Mouse (Mus musculus): ENCODE data around the gene Olfr70.

Gene Olfr70

DNA sequence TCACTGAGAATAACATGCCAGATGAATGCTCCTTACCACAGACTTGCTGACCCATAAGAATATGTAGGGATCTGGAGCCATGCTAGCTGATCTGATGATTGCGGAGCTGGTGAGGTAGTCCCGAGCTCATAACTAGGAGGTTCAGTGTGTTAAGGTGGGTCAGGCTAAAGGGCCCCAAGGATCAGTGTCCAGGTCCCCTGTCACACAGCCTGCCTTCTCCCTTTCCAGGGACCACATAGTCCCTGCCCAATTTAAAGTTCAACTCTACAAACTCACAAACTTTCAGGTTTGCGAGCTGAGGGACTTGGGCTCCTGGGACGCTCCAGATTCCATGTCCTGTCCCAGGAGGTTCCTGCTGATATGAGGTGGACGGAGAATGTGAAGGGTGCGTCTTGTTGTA is at the start of gene Olfr70:
Gene Olfr70, minus strand, starts transcription at position 101 of the 400 bp plus-strand sequence.
- DNase-seq (ENCODE audit: inconsistent ontology term), result no peak

DNA sequence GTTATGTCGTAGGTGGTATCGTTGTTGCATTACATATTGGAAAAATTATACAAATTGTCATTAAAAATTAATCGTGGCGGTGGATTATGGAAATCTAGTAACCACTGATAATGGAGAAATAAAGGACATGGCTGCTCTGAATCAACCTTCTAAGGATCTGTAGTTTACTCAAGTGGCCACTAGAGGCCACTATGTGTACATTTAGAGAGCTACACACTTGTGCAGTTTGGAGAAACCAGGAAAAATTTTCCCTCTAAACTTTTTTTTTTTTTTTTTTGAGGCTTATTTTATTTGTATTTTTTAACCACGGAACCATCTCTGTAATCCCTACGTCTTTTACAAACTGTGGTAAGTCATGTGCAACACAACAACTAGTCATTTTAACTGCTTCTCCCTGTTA is 44.6 kb upstream of the Olfr70 start:
- no peak for DNase-seq (ENCODE audit: inconsistent ontology term)

DNA sequence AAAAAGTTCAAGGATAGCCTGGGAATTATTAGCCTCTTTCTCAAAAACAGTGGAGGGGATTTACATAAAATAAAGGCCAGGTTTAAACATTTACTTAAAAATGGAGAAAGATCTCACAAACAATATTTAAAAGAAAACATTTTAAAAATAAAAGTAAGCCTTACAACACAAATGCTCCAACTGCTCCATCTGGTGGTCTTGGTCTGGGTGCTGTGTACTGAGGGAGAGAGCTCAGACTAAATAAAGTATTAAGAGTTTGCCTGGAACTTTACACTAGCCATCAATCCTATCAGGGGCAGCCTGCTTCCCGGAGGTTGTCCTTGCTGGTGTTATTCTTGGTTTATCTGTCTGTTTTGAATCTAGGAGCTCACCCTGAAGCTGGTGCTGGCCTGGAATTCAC is 42.5 kb upstream of the Olfr70 start:
- no peak for DNase-seq (ENCODE audit: inconsistent ontology term)

DNA sequence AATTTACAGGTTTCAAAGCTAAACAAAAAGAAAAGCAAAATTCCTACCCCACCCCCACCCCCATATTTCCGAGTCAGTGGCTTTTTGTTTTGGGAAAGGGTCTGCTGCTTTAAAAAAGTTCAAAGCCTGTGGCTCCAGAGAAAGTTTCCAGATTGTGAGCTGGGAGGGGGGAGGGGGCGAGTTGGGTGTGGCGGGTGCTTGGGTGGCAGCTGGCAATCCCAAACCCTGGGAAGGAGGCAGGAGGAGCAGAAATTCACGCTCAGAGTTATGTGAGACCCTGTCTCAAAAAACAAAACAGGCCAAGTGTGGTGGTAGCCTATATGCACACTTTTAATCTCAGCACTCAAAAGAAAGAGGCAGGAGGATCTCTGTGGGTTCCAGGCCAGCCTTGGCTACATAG is 42.0 kb upstream of the Olfr70 start:
- no peak for DNase-seq (ENCODE audit: inconsistent ontology term)

DNA sequence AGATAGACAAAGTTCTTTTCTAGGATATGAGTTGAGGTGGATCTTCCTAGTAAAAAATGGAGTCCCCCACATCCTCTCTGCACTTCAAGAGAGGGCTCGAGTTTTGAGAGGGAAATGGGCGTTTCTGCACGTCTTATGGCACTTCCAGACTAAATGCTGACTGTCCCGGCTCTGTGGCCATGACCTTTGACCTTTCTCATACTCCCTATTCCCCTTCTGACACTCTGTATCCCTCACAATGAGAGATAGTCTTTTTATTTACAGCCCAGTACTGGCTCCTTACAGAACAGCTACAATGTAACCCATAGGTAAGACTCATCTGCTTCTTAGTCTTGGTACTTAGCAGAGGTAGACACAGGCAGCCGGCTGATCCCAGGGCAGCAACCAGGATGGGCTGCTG is 40.9 kb upstream of the Olfr70 start:
- no peak for DNase-seq (ENCODE audit: inconsistent ontology term)

DNA sequence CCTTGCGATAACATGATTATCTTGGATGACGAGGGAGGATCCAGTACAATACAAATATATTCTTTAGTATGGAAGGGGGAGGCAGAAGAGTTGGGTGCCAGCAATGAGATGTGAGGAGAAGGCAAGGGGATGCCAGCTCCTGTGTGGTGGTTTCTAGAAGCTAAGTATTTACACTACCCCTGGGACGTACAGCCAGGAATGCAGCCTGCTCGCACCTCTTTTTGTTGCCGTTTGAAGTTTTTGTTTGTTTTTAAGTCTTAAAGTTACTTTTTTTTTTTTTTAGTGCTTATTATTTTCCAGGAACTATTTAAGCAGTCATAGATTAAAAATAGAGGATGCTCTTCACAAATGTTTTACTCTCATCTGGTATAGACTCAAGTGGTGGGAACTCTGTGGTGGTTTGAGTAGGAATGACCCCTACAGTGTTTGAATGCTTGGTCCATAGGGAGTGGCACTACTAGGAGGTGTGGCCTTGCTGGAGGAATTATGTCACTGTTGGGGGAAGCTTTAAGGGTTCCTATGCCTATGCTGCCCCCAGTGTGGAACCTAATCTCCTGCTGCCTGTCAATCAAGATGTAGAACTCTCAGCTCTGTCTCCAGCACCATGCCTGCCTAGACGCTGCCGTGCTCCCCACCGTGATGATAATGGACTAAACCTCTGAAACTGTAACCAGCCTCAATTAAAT is 38.5 kb upstream of the Olfr70 start:
- no peak for DNase-seq (ENCODE audit: inconsistent ontology term)

DNA sequence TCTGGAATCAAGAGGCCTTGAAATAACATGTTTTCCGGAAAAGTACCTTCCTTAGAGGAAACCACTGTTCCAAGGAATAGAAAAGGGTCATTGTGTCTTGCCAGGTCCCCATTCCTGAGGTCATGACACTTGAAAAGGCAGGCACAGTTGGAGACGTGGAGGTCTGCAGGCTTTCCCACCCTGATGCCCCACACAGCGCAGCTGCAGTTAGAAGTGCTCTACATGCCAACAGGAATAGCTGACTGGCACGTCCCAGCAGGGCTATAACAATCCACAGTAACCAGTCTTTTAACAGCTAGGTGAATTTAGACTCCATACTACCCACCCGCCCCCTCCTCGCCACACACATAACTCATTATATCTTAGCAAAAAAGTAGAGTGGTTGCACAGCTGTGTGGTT is 36.5 kb upstream of the Olfr70 start:
- DNase-seq (ENCODE audit: inconsistent ontology term), result no peak

DNA sequence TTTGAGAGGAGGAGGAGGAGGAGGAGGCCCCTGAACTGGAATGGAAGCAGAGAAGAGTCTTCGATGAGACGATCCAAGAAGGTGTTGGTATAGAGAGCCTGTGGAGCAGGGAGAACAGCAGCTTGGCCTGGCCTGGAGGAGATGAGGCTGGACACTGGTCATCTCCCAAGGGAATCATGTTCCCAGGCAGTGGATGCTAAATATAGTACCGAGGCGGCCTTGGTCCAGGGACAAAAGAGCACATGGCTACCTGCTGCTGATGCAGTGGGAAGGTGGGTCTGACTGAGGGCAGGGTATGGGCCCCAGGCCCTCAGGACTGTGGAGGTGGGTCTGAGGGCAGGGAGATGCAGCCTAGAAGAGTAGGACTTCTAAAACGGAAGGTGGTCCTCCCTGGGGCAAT is 32.6 kb upstream of the Olfr70 start:
- DNase-seq (ENCODE audit: inconsistent ontology term), result no peak

DNA sequence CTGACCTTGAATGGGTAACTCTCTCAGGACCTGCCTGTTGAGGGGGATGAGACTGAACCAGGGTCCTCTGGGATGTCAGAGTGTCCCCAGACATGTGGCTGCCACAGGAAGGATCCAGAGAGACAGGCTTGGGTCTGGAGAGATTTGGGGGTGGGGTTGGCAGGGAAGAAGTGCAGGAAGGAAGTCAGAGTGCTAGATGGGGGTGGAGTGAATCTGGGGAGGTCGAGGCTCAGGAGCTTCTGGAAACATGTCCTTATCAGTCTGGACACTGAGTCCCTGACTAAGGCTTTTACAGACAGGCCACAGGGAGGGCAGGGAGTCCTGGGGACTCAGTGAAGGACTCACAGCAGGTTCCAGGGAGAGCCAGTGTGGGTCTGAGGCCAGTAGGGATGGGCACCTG is 31.6 kb upstream of the Olfr70 start:
- no peak for DNase-seq (ENCODE audit: inconsistent ontology term)

DNA sequence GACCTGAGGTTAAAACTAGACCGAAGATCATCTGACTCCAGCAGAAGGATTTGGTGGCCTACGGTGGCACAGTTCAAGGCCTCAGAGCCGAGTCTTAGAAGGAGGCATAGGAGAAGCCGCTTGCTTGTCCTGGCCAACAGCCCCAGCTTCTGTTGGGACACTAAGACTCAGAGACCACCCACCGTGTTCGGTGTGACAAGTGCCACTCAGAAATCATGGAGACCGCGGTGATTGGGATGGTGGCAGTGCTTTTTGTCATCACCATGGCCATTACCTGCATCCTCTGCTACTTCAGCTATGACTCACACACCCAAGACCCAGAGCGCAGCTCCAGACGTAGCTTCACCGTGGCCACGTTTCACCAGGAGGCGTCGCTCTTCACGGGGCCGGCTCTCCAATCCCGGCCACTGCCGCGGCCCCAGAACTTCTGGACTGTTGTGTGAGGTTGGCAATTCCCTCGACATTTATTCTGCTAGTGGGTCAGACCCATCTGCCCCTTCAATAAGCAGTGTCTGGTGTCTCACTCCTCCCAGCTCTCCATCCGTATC is 30.2 kb upstream of the Olfr70 start:
- no peak for DNase-seq (ENCODE audit: inconsistent ontology term)

DNA sequence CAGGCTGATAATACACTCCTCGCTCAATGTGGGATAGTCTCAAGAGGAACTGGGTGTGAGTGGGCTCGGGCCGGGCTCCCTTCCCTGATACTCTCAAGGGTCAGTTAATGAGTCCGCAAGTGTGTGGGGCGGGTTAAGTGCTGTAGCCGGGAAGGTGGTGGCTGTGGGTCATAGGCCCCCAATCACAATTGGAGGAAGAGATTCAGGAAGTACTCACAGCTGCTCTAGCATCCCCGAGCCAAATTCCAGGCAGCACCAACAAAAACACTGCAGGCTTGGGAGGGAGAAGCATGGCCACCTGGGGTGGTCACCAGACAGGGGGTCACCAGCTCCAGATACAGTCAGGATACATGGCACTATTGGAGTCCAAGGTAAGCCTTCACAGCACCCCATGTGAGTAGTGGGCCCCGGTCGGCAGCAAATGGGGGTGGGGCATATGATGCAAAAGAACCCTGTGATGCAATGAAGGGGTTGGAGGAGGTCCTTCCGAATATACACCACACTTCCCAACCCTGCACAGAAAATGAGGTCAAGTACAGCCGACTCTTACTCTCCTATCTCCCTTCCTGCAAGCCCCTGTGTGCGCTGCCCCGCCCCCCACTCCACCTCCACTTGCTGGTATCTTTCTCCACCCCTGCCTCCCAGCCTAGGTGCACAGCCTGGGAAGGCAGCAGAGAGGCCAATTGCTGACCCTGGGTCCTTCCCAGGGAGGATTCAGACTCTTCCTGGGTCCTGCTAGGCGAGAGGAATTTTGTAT is 29.4 kb upstream of the Olfr70 start, which contains the start of gene Spaar:
Gene Spaar, plus strand, starts transcription at position 241 of the 757 bp plus-strand sequence.
- DNase-seq (ENCODE audit: inconsistent ontology term), result no peak

DNA sequence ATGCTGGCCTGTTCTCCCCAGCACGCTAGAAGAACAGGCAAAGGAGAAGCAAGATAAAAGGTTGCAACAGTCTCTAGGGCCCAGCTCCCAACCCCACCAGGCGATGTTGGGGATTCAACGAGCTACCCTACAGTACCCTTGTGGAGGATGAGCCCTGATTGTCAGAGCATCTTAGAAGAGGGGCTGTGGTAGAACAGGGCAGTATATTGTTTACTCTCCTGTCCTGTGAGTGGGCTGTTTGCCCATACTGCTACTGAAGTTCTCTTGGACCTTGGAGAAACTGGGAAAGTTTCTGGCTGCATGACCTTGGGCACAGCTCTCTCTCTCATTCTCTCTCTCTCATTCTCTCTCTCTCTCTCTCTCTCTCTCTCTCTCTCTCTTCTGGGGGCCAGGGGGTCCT is 28.5 kb upstream of the Olfr70 start:
- no peak for DNase-seq (ENCODE audit: inconsistent ontology term)

DNA sequence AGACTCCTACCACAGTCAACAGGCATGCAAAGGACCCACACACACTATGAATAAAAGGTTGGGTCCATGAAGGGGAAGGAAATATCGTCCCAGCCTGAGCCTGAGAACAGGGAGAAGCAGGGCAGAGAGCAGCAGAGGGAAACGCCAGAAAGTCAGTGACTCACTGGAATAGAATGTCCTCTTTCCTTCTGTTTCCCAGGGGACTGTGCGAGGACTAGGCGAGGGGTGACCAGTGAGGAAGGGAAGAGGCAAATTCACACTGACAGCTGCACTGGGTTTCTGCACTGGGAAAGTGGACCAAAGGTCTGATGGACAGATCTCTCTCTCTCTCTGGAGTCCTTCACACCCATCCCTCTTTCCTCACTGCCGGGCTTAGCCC is 28.0 kb upstream of the Olfr70 start:
- DNase-seq (ENCODE audit: inconsistent ontology term), result peak; percentile 92

DNA sequence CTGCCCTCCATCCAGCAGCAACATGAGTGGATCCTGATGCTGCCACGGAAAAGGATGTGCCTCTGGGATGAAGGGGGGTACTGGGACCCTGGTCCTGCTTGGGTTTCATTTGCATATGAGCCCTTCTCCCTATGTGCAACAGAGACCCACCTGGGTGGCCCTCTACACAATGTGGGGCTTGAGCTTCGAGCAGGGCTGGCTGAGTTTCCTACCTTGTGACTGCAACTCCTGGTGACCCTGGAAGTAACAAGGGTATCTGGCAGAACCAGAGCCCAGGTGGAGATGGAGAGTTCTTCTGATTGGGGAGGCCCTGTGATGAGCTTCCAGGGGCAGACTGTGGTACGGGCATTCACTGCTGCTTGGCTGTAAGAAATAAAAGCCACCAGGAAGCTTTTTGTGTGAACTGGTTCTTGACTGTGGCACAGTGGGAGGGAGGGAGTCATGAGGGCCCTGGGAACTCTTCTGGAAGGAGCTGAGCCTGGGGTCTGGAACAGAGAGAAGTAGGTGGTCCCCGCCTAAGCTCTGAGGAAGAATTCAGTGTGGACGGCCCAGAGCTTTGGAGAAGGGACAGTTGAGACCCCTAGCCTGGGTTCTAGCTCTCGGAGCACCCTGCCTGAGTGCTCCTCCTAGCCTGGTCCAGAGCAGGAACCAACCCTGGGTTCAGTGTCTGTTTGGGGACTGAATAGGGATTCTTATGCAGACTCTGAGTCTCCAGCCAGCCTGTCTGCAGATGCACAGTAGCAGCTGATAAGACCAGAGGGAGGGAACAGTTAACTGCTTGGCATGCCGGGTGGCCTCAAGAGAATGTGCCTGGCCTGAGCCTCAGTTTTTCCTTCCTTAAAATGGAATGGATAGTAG is 27.3 kb upstream of the Olfr70 start:
- DNase-seq (ENCODE audit: inconsistent ontology term), result no peak

DNA sequence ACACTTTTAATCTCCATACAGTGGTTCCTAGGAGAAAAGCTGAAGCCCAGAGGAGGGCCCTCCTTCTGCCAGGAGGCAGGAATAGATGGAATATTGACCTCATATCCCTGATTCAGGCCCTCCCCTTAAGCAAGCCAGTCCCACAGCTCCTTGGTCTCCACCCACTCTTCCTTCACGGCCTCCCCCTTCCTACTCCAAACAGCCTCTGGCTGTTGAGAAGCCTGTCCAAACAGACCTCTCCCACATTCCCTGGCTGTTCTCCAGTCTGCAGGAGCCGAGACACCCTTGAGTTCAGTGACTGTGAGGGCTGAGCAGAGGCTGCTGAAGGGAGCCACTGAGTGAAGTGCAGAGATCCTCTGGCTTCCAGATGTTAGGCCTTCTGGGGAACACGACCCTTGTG is 26.4 kb upstream of the Olfr70 start, which contains the start of gene Hrct1:
Gene Hrct1, plus strand, starts transcription at position 194 of the 400 bp plus-strand sequence.
- DNase-seq (ENCODE audit: inconsistent ontology term), result peak; percentile 52

DNA sequence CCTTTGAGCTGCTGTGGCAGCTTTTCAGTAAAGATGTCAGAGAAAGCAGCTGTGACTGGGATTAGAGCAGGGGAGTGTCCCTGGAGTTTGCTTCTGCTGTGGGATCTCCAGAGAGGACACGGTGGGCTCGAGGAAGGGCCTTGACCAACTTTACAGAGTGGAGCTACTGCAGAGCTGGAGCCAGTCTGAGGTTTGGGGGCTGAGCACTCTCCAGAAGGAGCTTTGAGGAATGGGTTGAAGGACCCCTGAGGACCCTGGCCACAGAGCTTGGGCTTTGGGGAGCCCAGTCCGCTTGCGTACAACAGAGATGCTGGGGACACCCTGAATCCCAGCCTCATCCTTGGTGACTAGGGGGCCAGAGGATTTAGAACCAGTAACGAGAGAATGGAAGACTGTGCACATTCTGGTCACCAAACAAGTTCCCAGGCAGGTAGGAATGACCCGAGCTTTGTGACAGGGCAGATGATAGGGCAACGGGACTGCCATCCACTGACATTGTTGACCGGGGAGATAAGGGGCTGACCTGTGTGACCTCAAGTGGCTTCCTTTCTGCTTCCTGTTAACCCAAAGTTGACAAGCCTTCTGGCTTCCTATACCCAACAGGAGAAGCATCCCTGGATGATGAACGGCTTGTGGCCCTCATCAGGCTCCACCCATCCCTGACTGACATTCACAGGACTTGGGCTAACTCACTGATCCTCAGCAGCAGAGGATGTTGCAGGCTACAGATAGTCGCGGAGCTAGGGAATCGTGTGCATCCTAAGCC is 25.8 kb upstream of the Olfr70 start:
- no peak for DNase-seq (ENCODE audit: inconsistent ontology term)

DNA sequence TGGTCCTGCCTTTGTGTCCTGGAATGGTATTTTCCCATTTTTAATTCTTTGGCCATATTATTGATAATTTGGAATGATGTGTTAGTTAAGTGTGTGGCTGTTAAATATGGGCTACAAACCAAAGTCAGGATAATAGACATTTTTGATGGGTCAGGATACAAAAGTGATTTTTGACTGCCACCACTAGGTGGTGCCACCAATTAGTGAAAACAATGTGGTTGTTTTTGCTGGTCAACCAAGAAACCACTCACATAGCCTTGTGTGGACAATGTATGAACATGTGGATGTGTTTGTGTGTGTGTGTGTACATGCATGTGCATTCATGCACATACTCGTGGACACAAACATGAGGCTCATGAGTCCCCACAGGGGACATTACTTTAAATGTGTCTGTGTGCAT is 24.2 kb upstream of the Olfr70 start:
- peak; percentile 35 for DNase-seq (ENCODE audit: inconsistent ontology term)

DNA sequence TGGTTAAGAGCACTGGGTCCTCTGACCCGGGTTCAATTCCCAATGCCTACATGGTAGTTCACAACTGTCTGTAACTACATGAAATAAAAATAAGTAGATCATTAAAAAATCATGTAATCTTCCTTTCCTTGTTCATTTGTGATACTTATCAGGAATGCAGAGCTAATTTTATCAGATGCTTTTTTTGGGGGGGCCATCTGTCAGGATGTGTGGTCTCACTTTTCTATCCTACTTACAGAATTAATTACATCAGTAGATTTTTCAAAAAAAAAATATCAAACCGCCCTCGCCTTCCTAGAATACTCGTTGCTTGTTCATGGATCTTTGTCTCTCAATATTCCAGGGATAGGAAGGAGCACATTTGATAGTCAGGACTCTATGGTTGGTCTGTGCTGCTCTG is 21.6 kb upstream of the Olfr70 start:
- DNase-seq (ENCODE audit: inconsistent ontology term), result no peak

DNA sequence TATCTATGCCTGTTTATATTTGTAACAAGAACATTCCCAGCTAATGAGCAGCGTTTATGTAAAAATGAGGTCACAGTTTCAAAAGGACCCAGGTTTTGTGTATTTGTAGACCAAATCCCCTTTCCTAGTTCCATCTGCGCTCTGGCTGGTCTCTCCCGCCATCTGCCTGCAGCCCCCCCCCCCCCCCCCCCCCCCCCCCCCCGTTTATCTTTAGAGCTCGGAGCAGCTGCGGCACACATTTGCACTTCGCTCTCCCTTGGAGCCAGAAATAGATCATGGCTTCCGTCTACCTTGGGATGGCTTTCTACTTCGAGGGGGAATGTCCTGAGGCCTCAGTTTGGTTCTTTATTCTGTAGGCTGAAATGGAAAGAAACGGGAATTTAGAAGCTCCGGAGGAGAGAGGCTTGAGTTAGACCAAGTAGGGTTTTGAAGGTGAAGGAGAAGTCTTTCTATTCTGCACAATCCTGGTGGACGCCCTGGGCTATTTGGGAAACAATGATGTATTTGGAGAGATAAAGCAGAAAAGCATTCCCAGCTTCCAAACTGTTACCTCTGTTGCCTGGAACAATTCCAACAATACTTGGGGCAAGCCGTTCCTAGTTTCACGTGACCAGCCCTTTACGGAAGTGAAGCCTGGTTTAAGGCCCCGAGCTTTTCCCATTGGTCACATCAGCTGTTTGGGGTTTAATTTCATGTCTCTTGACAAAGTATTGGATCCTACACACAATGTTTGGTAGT is 20.1 kb upstream of the Olfr70 start:
- DNase-seq (ENCODE audit: inconsistent ontology term), result no peak

DNA sequence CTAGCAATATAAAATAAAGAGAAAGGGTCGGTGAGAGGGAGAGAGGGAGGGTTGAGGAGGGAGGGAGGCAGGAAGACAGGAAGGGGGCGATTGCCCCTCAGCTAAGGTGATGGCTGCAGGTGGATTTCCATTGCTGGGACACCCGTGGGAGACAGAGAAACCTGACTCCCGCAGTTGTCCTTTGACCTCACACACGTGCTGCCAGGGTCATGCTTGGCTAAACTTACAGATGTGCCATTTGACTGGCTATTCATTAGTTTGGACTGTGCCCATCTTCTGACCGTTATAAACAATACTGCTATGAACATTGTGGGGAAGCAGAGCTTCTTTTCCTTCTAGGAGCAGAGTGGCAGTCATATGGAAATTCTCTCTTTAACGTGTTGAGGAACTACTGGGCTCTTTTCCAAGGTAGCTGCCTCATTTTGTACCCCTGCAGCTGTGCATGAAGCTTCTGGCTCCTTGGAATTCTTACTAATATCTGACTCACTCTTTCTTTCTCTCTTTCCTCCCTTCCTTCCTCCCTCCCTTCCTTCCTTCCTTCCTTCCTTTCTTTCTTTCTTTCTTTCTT is 13.1 kb upstream of the Olfr70 start:
- no peak for DNase-seq (ENCODE audit: inconsistent ontology term)

Data from Muller cell, postnatal 12 days (primary cell).